Mouse (Mus musculus) cerebellum, adult 11-12 months (tissue): ENCODE results near the gene 1110008P14Rik.

Source experiments
- DNase-seq: peaks from one replicate; pipeline ENCODE4 v3.0.0; 2022

The 1110008P14Rik gene

DNA sequence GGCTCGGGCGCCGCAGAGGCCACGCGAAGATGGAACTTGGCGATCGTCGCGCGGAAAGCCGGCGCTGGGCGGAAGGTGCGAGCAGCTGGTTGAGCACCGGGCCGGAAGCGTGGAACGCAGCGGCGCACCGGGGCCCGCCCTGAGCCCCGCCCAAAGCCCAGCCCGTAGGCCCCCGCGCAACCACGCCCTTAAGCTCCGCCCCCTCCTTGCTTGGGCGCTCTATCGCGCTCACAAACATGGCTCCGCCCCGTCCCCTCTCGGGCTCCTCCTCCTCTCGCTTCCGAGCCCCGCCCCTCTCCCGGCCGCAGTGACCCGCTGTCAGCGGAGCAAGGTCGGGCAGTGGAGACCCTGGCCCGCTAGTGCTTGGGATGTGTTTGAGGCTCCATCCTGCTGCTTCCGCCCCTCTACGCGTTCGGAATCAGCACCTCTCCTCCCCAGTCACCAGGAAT is at the start of gene 1110008P14Rik:
TSS of gene 1110008P14Rik (minus strand) at position 164 of the 449 bp plus-strand sequence.
- DNase-seq = peak; percentile 94

GRCm38 (mm10) chr2:32430701-32431676 is 49.3 kb upstream of the 1110008P14Rik start:
- DNase-seq = peak; percentile 95

- DNase-seq = no peak
Measured at GRCm38 (mm10) chr2:32429215-32429891, 47.6 kb upstream of the 1110008P14Rik start.

- no peak for DNase-seq
Measured at GRCm38 (mm10) chr2:32428262-32428722, 46.6 kb upstream of the 1110008P14Rik start.

GRCm38 (mm10) chr2:32427720-32428119 is 46.0 kb upstream of the 1110008P14Rik start:
- DNase-seq = no peak

DNA sequence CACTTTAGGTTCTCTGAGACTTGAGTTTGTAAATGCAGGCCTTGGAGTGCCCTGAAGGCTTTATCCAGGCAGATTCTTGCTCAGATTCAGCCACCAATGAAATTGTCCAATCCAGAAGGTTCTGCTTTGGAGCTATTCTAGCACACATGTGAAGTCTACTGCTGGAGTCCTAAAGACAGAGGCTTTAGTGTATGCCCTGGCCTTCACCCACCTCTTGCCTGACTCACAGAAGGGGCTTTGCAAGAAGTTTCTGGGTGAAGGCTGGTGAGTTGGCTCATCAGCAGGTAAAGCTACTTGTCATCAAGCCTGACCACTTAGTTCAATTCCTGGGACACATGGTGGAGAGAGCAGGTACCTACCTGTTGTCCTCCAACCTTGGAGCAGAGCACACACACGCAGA is 44.4 kb upstream of the 1110008P14Rik start:
- no peak for DNase-seq

- no peak for DNase-seq
Measured at GRCm38 (mm10) chr2:32425568-32425967, 43.8 kb upstream of the 1110008P14Rik start.

GRCm38 (mm10) chr2:32424796-32425195 is 43.1 kb upstream of the 1110008P14Rik start:
- DNase-seq = no peak

DNA sequence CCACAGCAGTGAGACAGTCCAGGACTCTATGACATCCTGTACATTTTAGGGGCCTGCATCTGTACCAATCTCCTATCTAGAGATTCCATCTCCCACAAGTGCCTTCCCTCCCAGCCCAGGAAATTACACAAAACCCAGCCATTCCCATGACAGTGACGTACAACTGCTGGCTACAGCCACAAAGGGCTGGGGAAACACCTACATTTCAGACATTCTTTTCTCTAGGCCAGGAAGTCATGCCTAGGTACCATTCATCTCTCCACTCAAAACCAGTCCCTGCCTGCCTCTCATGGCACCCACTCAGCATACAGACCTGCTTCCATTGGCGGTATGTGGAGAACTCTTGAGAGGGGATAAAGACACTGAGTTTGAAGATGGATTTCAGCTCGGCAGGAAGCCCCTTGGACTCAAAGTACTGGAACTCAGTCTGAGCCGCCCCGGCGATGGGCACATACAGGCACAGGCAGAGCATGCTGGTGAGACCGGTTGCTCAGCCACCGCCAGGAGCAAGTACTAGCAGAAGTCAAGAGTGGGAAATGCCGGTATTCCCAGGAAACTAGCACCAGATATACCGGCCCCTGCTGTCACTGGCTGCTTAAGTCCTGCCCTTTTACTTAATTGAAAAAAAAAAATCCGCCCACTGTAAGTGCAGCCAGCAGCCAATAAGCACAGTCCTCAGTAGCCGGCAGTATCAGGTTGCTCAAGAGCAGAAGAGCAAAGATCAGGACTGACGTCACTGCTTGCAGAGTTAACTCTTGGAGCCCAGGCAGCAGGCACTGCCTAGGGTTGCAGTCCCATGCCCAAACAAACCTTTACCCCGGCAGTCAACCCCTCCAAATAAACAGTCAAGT is 42.0 kb upstream of the 1110008P14Rik start:
- peak; percentile 68 for DNase-seq

DNA sequence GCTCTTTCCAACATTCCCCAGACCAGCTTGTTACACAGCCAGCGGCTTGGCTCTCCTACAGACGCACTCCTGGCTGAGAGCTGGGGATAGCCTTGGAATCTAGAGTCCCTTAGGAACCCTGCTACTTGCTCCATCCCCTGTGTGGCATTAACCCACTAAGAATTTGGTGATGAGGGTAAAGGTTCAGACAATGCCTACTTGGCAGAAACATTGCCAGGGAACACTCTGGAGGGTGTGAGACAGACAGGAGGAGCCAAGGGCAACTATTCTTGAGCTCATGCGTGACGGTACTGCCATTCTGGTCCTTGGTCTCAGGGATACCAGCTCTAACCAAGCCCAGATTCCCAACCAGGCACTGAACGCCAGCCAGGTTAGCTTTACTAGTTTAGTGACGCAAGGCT is 40.1 kb upstream of the 1110008P14Rik start:
- no peak for DNase-seq

DNA sequence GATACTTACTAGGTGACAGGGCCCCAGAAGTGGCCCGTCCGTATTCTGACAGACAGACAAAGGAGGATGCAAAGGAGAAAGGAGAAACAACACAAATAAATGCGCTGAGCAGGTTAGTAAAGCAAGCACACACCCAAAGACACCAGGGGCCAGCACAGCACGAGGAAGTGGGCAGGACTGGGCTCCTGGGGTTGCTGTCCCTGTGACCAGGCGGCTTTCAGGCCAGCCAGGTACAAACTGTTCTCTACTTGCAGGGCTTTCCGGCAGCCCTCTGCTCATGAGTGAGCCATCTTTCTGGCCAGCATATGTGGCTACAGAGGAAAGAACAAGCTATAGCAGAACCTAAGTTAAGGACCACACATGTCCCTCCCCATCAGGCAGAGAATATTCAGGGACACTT is 38.9 kb upstream of the 1110008P14Rik start:
- DNase-seq = no peak

GRCm38 (mm10) chr2:32420066-32420608 is 38.4 kb upstream of the 1110008P14Rik start:
- no peak for DNase-seq

- DNase-seq = peak; percentile 80
Measured at GRCm38 (mm10) chr2:32419359-32419758, 37.6 kb upstream of the 1110008P14Rik start.

GRCm38 (mm10) chr2:32418430-32419151 is 36.9 kb upstream of the 1110008P14Rik start:
- no peak for DNase-seq

DNA sequence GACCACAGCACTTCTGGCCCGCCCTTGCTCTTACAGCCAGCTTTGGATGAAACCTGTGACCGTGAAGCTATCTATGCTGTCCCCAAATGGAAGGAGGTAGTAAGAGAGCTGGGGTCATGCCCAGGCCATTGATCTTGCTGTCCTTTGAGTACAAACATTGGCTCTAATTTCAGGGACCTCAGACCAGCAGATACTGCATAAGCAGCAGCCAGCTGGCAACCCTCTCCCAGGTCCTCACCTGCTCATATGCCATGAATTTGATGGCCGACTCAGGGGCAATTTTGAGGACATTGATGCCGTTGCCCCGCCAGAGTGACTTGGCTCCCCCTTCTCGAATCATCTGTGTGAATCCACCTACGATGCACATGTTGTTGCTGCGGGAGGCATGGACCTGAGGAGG is 35.7 kb upstream of the 1110008P14Rik start:
- no peak for DNase-seq

GRCm38 (mm10) chr2:32416556-32416955 is 34.8 kb upstream of the 1110008P14Rik start:
- DNase-seq = no peak

- DNase-seq = no peak
Measured at GRCm38 (mm10) chr2:32415801-32416200, 34.1 kb upstream of the 1110008P14Rik start.

DNA sequence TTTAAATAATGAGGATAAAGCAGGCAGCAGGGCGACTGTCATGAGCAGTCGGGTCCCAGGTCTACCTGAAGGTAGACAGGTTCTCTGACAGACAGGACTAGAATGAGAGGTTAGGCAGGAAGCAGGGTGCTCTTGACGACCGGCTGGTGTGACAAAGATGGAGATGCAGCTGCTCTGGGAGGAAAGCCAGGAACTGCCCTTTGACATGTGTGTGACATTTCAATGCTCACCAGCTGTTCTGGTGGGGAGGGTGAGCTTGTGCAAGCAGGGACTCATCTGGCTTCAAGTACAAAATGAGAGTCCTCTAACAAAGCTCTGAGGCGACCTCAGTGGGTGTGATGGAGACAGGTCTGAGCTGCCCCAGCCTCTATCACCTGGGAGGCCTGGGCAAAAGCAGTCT is 32.2 kb upstream of the 1110008P14Rik start:
- DNase-seq = no peak

DNA sequence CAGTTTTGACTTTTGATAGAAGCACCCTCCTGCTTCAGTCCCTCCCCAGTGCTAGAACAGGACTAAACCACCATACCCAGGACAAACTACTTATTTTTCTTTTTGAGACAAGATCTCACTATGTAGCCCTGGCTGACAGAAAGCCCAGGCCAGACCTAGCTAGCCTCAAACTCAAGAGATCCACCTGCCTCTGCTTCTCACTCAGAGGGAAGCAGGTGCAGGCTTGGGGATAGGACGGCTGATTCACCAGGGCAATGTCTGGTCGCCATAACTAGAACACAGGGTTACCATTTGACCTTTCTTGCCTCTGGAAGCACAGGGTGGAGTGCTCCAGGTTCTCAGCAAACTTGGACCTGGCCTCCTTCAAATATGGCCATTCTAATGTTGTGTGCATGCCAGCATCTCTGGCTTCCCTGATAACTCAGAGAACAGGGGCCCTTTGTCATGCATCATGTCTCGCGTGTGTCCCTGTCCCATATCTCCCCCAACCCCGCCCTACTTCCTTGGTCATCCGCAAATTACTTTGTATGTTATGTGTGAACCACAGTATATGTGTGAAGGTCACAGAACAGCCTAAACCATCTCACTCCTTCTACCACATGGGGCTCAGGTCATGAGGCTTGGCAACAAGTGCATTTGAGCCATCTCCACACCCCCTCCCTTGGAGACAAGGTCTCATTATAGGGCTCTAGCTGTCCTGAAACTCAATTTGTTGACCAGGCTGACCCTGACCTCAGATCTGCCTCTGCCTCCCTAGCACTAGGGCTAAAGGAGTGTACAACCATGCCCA is 31.2 kb upstream of the 1110008P14Rik start:
- no peak for DNase-seq

GRCm38 (mm10) chr2:32411407-32411806 is 29.7 kb upstream of the 1110008P14Rik start:
- DNase-seq = no peak
